Mouse (Mus musculus) forebrain, embryonic 14.5 days (tissue): ENCODE measurements around the gene Smim23. TPM values are rescaled to one million over a fixed set of nuclear protein-coding genes. Genes with fewer than 3 reads are reported as not detected.

ENCODE experiments used
- ATAC-seq: fragments of 200-750 bp; cut with Nextera tagmentation; 2 replicates; pipeline ENCODE4 v1.8.0; 2017; ENCODE audit warnings: mild to moderate bottlenecking, moderate library complexity
- DNase-seq: peaks from one replicate; pipeline ENCODE4 v3.0.0-alpha.2; 2015; ENCODE audit warnings: low spot score
- H3K27ac ChIP-seq: fragments of 300-500 bp; sonication (generic); 2 replicates; pipeline ENCODE4 v1.5.1; 2014; ENCODE audit warnings: low read depth, mild to moderate bottlenecking, control low read depth, low read length, moderate library complexity
- H3K27me3 ChIP-seq: fragments of 300-500 bp; sonication (generic); replicated peaks from 2 replicates; pipeline ENCODE4 v1.6.1; 2014; ENCODE audit warnings: low read length, control low read depth, mixed read lengths; ENCODE audit not compliant: control insufficient read depth, insufficient read depth
- H3K36me3 ChIP-seq: fragments of 300-500 bp; sonication (generic); 2 replicates; pipeline ENCODE4 v1.6.1; 2014; ENCODE audit warnings: low read length, control low read depth; ENCODE audit not compliant: control insufficient read depth, insufficient read depth
- H3K4me1 ChIP-seq: fragments of 300-500 bp; sonication (generic); 2 replicates; pipeline ENCODE4 v1.6.1; 2014; ENCODE audit warnings: antibody characterized with exemption, low read length, control low read depth; ENCODE audit not compliant: control insufficient read depth, insufficient read depth
- H3K4me2 ChIP-seq: fragments of 300-500 bp; sonication (generic); 2 replicates; pipeline ENCODE4 v1.6.1; 2014; ENCODE audit warnings: mild to moderate bottlenecking, control low read depth, low read length
- H3K4me3 ChIP-seq: fragments of 300-500 bp; sonication (generic); 2 replicates; pipeline ENCODE4 v1.5.1; 2014; ENCODE audit warnings: low read depth, low read length, control low read depth
- H3K9ac ChIP-seq: fragments of 300-500 bp; sonication (generic); 2 replicates; pipeline ENCODE4 v1.6.1; 2014; ENCODE audit warnings: mild to moderate bottlenecking, low read length, control low read depth, moderate library complexity
- H3K9me3 ChIP-seq: fragments of 300-500 bp; sonication (generic); replicated peaks from 2 replicates; pipeline ENCODE4 v1.6.1; 2016; ENCODE audit warnings: low read length, control low read depth, mixed read lengths; ENCODE audit not compliant: control insufficient read depth
- WGBS: fragments of 180-500 bp; shearing (Covaris S2); extraction: QIAGEN DNeasy Blood & Tissue Kit; methylation state at CpG from one replicate; pipeline ENCODE4 v1.1.7; 2014; 5-methylcytosine and 5-hydroxymethylcytosine counted together
- polyA plus RNA-seq: library from polyadenylated mRNA; unstranded; fragments of >200 nt; fragmentation: Nextera tagmentation; extraction: Ambion mirVana; gene quantifications from 2 replicates; pipeline ENCODE4 v1.2.1, GENCODE M21; 2014

The Smim23 gene
- polyA plus RNA-seq, 1 experiment from 2014 or later: not detected

GRCm38 (mm10) chr11:32786201-32786600 is 38.2 kb downstream of the Smim23 start:
- H3K4me3 ChIP-seq: no peak overlapping the region
- H3K4me1 ChIP-seq: no peaks in the 10 kb centered on the region
- H3K9me3 ChIP-seq: no peaks in the 10 kb centered on the region
- ATAC-seq (no peak), DNase-seq (no peak)
- H3K4me2 ChIP-seq: no peak overlapping the region
- no peak overlapping the region for H3K27ac ChIP-seq
- WGBS: 79% methylated on average over 5 of the region's 5 CpGs
- no peaks in the 10 kb centered on the region for H3K36me3 ChIP-seq
- no peaks in the 10 kb centered on the region for H3K27me3 ChIP-seq
- H3K9ac ChIP-seq: no peak overlapping the region

GRCm38 (mm10) chr11:32785591-32786147 is 38.7 kb downstream of the Smim23 start:
- 88% methylated on average over 6 of the region's 6 CpGs for WGBS
- no peak overlapping the region for H3K27ac ChIP-seq
- H3K4me1 ChIP-seq: no peaks in the 10 kb centered on the region; the same call in 1 of the 2 replicates
- H3K27me3 ChIP-seq: no peaks in the 10 kb centered on the region
- no peaks in the 10 kb centered on the region for H3K9me3 ChIP-seq
- H3K4me3 ChIP-seq: no peak overlapping the region
- H3K9ac ChIP-seq: no peak overlapping the region
- DNase-seq (no peak), ATAC-seq (no peak)
- no peak overlapping the region for H3K4me2 ChIP-seq
- no peaks in the 10 kb centered on the region for H3K36me3 ChIP-seq

DNA sequence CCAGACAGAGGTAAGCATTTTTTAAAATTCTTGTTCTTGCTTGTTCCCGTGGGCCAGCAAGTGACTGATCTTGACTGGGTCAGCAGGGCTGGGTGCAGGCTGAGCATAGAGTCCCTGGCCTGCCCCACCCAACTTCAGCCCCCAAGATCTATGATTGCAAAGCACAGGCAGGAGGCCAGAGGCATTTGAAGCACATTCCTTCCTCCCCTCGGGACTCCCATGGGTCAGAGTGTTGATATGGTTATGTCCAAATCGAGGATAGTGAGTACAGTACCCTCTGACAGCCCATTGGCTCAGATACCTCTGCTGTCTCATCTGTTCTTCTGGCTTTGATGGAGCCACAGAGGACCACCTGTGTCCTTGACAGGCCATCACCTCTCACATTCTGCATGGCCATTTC is 41.7 kb downstream of the Smim23 start:
- no peak for DNase-seq
- Histone ChIP-seq H3K4me3 (no peak overlapping the region), H3K27ac (no peak overlapping the region), H3K9me3 (no peaks in the 10 kb centered on the region), H3K36me3 (no peaks in the 10 kb centered on the region), H3K9ac (no peak overlapping the region), H3K27me3 (no peaks in the 10 kb centered on the region), H3K4me2 (no peak overlapping the region), H3K4me1 (no peaks in the 10 kb centered on the region; the same call in 1 of the 2 replicates)
- ATAC-seq: no peak
- 75% methylated on average over 3 of the region's 3 CpGs for WGBS

DNA sequence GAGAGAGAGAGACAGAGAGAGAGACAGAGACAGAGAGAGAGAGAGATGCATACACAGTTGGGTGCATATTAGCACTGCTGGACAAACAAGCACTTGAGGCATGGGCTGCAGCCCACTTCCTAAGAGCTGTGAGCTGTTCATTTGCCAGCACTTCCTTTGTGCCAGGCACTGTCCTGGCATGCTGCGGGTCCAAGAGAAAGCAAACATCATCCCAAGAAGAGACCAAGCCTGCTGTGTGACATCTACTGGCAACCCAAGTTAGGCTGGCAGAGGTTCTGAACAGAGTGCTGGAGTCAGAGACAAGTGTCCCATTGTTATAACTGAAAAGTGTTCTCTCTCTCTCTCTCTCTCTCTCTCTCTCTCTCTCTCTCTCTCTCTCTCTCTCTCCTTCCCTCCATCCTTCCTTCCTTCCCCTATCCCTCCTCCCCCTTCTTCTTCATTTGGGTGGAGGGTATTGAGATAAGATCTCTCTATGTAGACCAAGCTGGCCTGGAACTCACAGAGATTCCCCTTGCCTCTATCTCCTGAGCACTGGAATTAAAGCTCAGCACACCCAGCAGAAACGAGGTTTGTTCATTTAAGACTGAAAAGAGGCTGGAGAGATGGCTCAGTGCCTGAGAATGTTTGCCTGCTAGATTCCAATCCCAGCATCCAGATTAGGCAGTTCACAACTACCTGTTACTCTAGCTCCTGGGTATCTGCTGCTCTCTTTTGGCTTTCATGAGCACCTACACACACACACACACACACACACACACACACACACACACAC is 42.6 kb downstream of the Smim23 start:
- no peaks in the 10 kb centered on the region for H3K36me3 ChIP-seq
- ATAC-seq (peak; percentile 46), DNase-seq (peak; percentile 45)
- H3K4me1 ChIP-seq: no peaks in the 10 kb centered on the region; the same call in 1 of the 2 replicates
- H3K9me3 ChIP-seq: no peaks in the 10 kb centered on the region
- H3K9ac ChIP-seq: no peak overlapping the region
- H3K27me3 ChIP-seq: no peaks in the 10 kb centered on the region
- H3K27ac ChIP-seq: peak overlapping the region; percentile 21; the same call in 1 of the 2 replicates
- H3K4me2 ChIP-seq: no peak overlapping the region
- no peak overlapping the region for H3K4me3 ChIP-seq
- WGBS: 42% methylated on average over 2 of the region's 2 CpGs

DNA sequence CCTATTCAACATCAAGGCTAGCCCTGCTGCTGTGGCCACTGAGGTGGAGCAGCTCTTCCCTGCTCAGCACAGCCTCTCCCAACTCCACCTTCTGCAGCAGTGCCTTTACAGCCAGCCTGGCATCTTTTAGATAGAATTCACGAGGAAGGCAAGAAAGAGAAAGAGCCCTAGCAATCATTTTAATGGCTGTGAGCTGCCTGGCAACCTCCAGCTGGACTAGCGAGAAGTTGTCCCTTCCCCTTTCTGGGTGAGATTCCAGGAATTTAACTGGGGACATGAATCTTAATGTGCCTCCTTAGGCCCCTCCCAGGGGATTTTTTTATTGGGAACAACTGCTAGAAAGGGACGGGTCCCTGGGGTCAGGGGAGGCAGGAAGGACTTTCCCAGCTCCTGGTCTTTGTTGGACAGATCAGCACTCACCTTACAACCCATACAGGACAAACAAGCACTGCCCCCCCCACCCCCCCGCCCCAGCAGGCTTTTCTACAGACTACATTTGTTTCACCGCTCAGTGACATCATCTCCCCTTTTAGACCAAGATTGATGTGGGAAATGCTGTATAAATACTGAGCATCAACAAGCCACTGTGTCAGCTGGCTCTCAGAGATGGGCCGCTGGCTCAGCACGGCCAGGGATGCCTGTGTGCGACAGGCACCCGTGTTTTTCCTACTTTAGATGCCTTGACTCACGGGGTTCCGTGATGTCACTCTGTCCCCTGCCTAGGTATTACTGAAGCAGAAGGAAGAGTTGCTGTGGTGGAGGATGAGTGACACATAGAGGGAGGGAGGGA is 43.5 kb downstream of the Smim23 start:
- H3K27me3 ChIP-seq: no peaks in the 10 kb centered on the region
- H3K36me3 ChIP-seq: no peaks in the 10 kb centered on the region
- DNase-seq (peak; percentile 54), ATAC-seq (peak; percentile 77)
- H3K4me3 ChIP-seq: no peak overlapping the region
- H3K9ac ChIP-seq: no peak overlapping the region
- no peak overlapping the region for H3K27ac ChIP-seq
- no peaks in the 10 kb centered on the region; the same call in 1 of the 2 replicates for H3K4me1 ChIP-seq
- H3K9me3 ChIP-seq: no peaks in the 10 kb centered on the region
- H3K4me2 ChIP-seq: no peak overlapping the region
- WGBS: 42% methylated on average over 11 of the region's 11 CpGs

DNA sequence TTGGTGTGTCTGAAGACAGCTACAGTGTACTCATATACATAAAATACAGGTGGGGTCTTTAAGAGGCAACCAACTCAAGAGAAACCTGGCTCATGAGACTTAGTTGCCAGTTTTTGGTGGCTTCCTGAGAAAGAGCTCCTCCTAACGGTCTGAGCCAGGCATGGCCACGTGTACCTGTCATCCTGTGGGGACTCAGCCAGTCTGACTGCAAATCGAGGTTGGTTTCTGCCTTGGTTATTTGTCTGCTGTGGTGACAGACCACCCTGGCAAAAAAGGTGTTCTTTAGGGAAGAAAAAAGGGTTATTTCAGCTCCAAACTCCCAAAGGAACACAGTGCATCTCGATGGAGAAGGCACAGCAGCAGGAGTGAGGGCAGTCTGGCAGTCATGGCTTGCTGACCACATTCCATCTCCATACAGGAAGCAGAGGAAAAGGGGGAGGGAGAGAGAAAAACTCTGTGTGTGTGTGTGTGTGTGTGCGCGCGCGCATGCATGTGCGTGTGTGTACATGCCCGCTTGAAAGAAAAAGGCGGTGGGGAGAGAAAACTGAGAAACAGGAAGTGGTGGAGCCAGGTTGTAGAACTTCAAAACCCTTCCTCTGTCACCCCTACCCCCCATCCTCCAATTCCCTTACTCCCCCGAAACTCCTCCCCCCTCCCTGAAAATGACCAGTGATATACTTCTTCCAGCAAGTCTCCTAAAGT is 55.6 kb downstream of the Smim23 start:
- no peak for ATAC-seq
- 83% methylated on average over 12 of the region's 12 CpGs for WGBS
- no peak overlapping the region for H3K4me3 ChIP-seq
- H3K4me1 ChIP-seq: no peaks in the 10 kb centered on the region
- no peak overlapping the region for H3K9ac ChIP-seq
- H3K9me3 ChIP-seq: no peaks in the 10 kb centered on the region
- H3K27ac ChIP-seq: no peak overlapping the region
- DNase-seq: no peak
- no peaks in the 10 kb centered on the region for H3K36me3 ChIP-seq
- H3K4me2 ChIP-seq: no peak overlapping the region
- H3K27me3 ChIP-seq: no peaks in the 10 kb centered on the region

Other genes starting within 250 kb of the Smim23 start
- 83.1 and 99.3 TPM in 2 replicates for gene Fbxw11, start 181.9 kb downstream of the Smim23 start, polyA plus RNA-seq